Mouse (Mus musculus) bone marrow, adult 2 months (tissue): Measurements from ENCODE around the gene Trim72.

Experiments used
- CTCF ChIP-seq: fragments of 200-500 bp; IDR thresholded peaks from 2 replicates; pipeline ENCODE4 v1.5.1; 2011; ENCODE audit warnings: low read length, control low read depth; ENCODE audit not compliant: control insufficient read depth, insufficient read depth
- POLR2A ChIP-seq: fragments of 200-500 bp; IDR thresholded peaks from 2 replicates; pipeline ENCODE4 v1.6.1; 2011; ENCODE audit warnings: low read depth, mild to moderate bottlenecking, control low read depth, low read length, borderline replicate concordance; ENCODE audit not compliant: control insufficient read depth

GRCm38 (mm10) chr7:127959364-127959763 is 44.4 kb upstream of the Trim72 start:
- no peak for TF ChIP-seq POLR2A
- no peak for TF ChIP-seq CTCF
